In genomic region chr10:105774382-105774781, GRCm38 (mm10) we compare ENCODE assay signal across 8 mouse cellular contexts.
DNase-seq lines count a peak whose midpoint lies in the region; ATAC-seq and TF ChIP-seq lines count a peak whose summit lies in the region.

No protein-coding gene starts in this region.

- 15% methylated on average over 6 of the region's 6 CpGs for WGBS in bone marrow, adult 2 months
- WGBS in liver, embryonic 14.5 days (ENCODE audit: insufficient replicate concordance): 12% methylated on average over 6 of the region's 6 CpGs
- 15% methylated on average over 6 of the region's 6 CpGs for WGBS in neural tube, embryonic 15.5 days

- peak; percentile 53 to 78 for DNase-seq in heart, postnatal 14 days
- peak; percentile 79 to 83 for DNase-seq in kidney, postnatal 4 days
- DNase-seq in liver, embryonic 14.5 days (ENCODE audit: low read depth in 3 of 3, low spot score in 3 of 3): peak; percentile 4 to 13 (median 11)
- peak; percentile 33 for DNase-seq in thymus, postnatal 14 days

- H3K36me3 ChIP-seq in E14TG2a.4 (ENCODE audit: insufficient read depth, low read length): no peaks in the 10 kb centered on the region
- H3K36me3 ChIP-seq in liver, embryonic 14.5 days (replicated peaks; ENCODE audit: control insufficient read depth, insufficient read depth, low read depth): no peaks in the 10 kb centered on the region
- H3K36me3 ChIP-seq in neural tube, embryonic 15.5 days: no peaks in the 10 kb centered on the region

- ATAC-seq in liver, embryonic 14.5 days (ENCODE audit: insufficient read depth): peak; percentile 47
- peak; percentile 91 for ATAC-seq in neural tube, embryonic 15.5 days (ENCODE audit: low FRiP score)

- TF ChIP-seq EP300 in liver, embryonic 14.5 days (IDR thresholded peaks at IDR 0.05; ENCODE audit: low read depth): no peak

- no peak overlapping the region for H3K9ac ChIP-seq in liver, embryonic 14.5 days (replicated peaks)
- no peak overlapping the region for H3K9ac ChIP-seq in neural tube, embryonic 15.5 days (replicated peaks)

- peaks cover 7% of the 10 kb centered on the region for H3K4me1 ChIP-seq in E14TG2a.4 (replicated peaks; ENCODE audit: low read depth, low read length)
- no peaks in the 10 kb centered on the region for H3K4me1 ChIP-seq in bone marrow, adult 2 months (ENCODE audit: control insufficient read depth, insufficient read depth, low read length)
- no peaks in the 10 kb centered on the region for H3K4me1 ChIP-seq in embryonic fibroblast, embryonic 13.5 days (ENCODE audit: control insufficient read depth, insufficient read depth, low read length)
- no peaks in the 10 kb centered on the region for H3K4me1 ChIP-seq in liver, embryonic 14.5 days (replicated peaks; ENCODE audit: control insufficient read depth in 2 of 2, insufficient read depth in 2 of 2, low read length in 1 of 2)
- H3K4me1 ChIP-seq in neural tube, embryonic 15.5 days: no peaks in the 10 kb centered on the region

- no peak for TF ChIP-seq POLR2A in bone marrow, adult 2 months (IDR thresholded peaks at IDR 0.05; ENCODE audit: borderline replicate concordance, control insufficient read depth, low read depth, low read length)
- no peak for TF ChIP-seq POLR2A in embryonic fibroblast, embryonic 13.5 days (IDR thresholded peaks at IDR 0.05; ENCODE audit: low read depth, low read length)

- intact Hi-C loops in heart, postnatal 14 days (cut with DNase I): no loop called here

- no peaks in the 10 kb centered on the region for H3K27me3 ChIP-seq in E14TG2a.4 (ENCODE audit: insufficient read depth, low read length)
- H3K27me3 ChIP-seq in liver, embryonic 14.5 days (ENCODE audit: control insufficient read depth, insufficient read depth, low read length): no peaks in the 10 kb centered on the region
- H3K27me3 ChIP-seq in neural tube, embryonic 15.5 days (replicated peaks): no peaks in the 10 kb centered on the region

- H3K27ac ChIP-seq in bone marrow, adult 2 months (ENCODE audit: control insufficient read depth, insufficient read depth, low read depth, low read length, poor library complexity): no peak overlapping the region
- no peak overlapping the region for H3K27ac ChIP-seq in embryonic fibroblast, embryonic 13.5 days (ENCODE audit: insufficient read depth, low read length)
- H3K27ac ChIP-seq in liver, embryonic 14.5 days: no peak overlapping the region
- H3K27ac ChIP-seq in neural tube, embryonic 15.5 days (replicated peaks): no peak overlapping the region

- peak; percentile 76 for TF ChIP-seq CTCF in E14TG2a.4 (conservative IDR thresholded peaks at IDR 0.05; ENCODE audit: low read length)
- peak; percentile 54 for TF ChIP-seq CTCF in bone marrow, adult 2 months (IDR thresholded peaks at IDR 0.05; ENCODE audit: control insufficient read depth, insufficient read depth, low read length)
- peak; percentile 59; the same call in 1 of the 2 replicates for TF ChIP-seq CTCF in embryonic fibroblast, embryonic 13.5 days (IDR thresholded peaks at IDR 0.05; ENCODE audit: borderline replicate concordance, insufficient read depth, low read length)
- TF ChIP-seq CTCF in liver, embryonic 14.5 days (IDR thresholded peaks at IDR 0.05; ENCODE audit: low read depth): peak; percentile 71

- no peak overlapping the region for H3K4me2 ChIP-seq in liver, embryonic 14.5 days (ENCODE audit: low read depth)
- no peak overlapping the region for H3K4me2 ChIP-seq in neural tube, embryonic 15.5 days

- no peak overlapping the region for H3K4me3 ChIP-seq in E14TG2a.4 (replicated peaks; ENCODE audit: low read length)
- H3K4me3 ChIP-seq in bone marrow, adult 2 months (replicated peaks; ENCODE audit: control insufficient read depth, low read depth, low read length): no peak overlapping the region
- H3K4me3 ChIP-seq in embryonic fibroblast, embryonic 13.5 days (ENCODE audit: insufficient read depth, low read length): no peak overlapping the region
- H3K4me3 ChIP-seq in liver, embryonic 14.5 days (ENCODE audit: insufficient read depth in 1 of 2, low read depth in 2 of 2, low read length in 2 of 2): no peak overlapping the region
- H3K4me3 ChIP-seq in neural tube, embryonic 15.5 days (replicated peaks): no peak overlapping the region

- H3K9me3 ChIP-seq in E14TG2a.4 (ENCODE audit: low read length): no peaks in the 10 kb centered on the region
- no peaks in the 10 kb centered on the region for H3K9me3 ChIP-seq in liver, embryonic 14.5 days (ENCODE audit: control insufficient read depth, low read length)
- no peaks in the 10 kb centered on the region for H3K9me3 ChIP-seq in neural tube, embryonic 15.5 days (replicated peaks)

Comparison
In these comparisons a context has a peak if more than half of its experiments do, and no peak if none do; other contexts are left out.
1. DNase-seq: peak in every context shown above with its lines; median percentile 81 in kidney, postnatal 4 days; 66 in heart, postnatal 14 days; 33 in thymus, postnatal 14 days; 11 in liver, embryonic 14.5 days.